Mouse (Mus musculus): ENCODE measurements around the gene Aurkaip1. TPM values are rescaled to one million over a fixed set of nuclear protein-coding genes. Genes with fewer than 3 reads are reported as not detected.

Gene Aurkaip1
- polyA plus RNA-seq, 1 experiment from 2014 or later = 128 TPM

- H3K27me3 ChIP-seq = no peaks in the 10 kb centered on the region
- 0 out of 2 replicates have a peak, but pooled peaks cover under 1% of the 10 kb centered on the region for H3K4me1 ChIP-seq
- no peak overlapping the region for H3K4me2 ChIP-seq
- WGBS = 84% methylated on average over 3 of the region's 3 CpGs
- no peak for ATAC-seq (ENCODE audit: insufficient number of reproducible peaks, low FRiP score, low TSS enrichment, low read depth)
- no peak overlapping the region for H3K9ac ChIP-seq
- H3K4me3 ChIP-seq = no peak overlapping the region
- H3K27ac ChIP-seq = no peak overlapping the region
- H3K36me3 ChIP-seq = peaks cover 82% of the 10 kb centered on the region
- H3K9me3 ChIP-seq = no peaks in the 10 kb centered on the region
These were observed 25.8 kb downstream of the Aurkaip1 start for GRCm38 (mm10) chr4:155856881-155857280.

- no peak overlapping the region for H3K4me2 ChIP-seq
- H3K4me3 ChIP-seq = no peak overlapping the region
- H3K9me3 ChIP-seq = no peaks in the 10 kb centered on the region
- H3K36me3 ChIP-seq = peaks cover 65% of the 10 kb centered on the region
- H3K4me1 ChIP-seq = no peaks in the 10 kb centered on the region
- no peak overlapping the region for H3K27ac ChIP-seq
- 15% methylated on average over 13 of the region's 13 CpGs for WGBS
- no peaks in the 10 kb centered on the region for H3K27me3 ChIP-seq
- ATAC-seq (ENCODE audit: insufficient number of reproducible peaks, low FRiP score, low TSS enrichment, low read depth) = no peak
- no peak overlapping the region for H3K9ac ChIP-seq
These were observed 28.2 kb downstream of the Aurkaip1 start for GRCm38 (mm10) chr4:155859318-155859717.

- Histone ChIP-seq H3K27ac (no peak overlapping the region), H3K27me3 (no peaks in the 10 kb centered on the region), H3K4me3 (no peak overlapping the region), H3K9me3 (no peaks in the 10 kb centered on the region), H3K36me3 (peaks cover 56% of the 10 kb centered on the region), H3K4me2 (no peak overlapping the region), H3K9ac (no peak overlapping the region), H3K4me1 (no peaks in the 10 kb centered on the region)
- ATAC-seq (ENCODE audit: insufficient number of reproducible peaks, low FRiP score, low TSS enrichment, low read depth) = no peak
- WGBS = 88% methylated on average over 7 of the region's 7 CpGs
These were observed 30.7 kb downstream of the Aurkaip1 start for GRCm38 (mm10) chr4:155861787-155862186.

- Histone ChIP-seq H3K27ac (no peak within 1 kb of the TSS), H3K27me3 (no peaks in the 10 kb centered on the region), H3K9ac (no peak within 1 kb of the TSS), H3K4me2 (no peak within 1 kb of the TSS), H3K9me3 (no peaks in the 10 kb centered on the region), H3K4me1 (no peaks in the 10 kb centered on the region), H3K4me3 (no peak within 1 kb of the TSS), H3K36me3 (peaks cover 47% of the 10 kb centered on the region)
- WGBS = 84% methylated on average over 5 of the region's 5 CpGs
- ATAC-seq (ENCODE audit: insufficient number of reproducible peaks, low FRiP score, low TSS enrichment, low read depth) = no peak
These were observed 31.9 kb downstream of the Aurkaip1 start, which contains the start of gene Tas1r3 for GRCm38 (mm10) chr4:155863001-155863400. Tas1r3 (minus strand) TSS chr4:155863362.

- peaks cover 39% of the 10 kb centered on the region for H3K36me3 ChIP-seq
- 0 out of 2 replicates have a peak overlapping the region, but pooled peaks have one; percentile 43 for H3K27ac ChIP-seq
- no peaks in the 10 kb centered on the region for H3K27me3 ChIP-seq
- 7% methylated on average over 22 of the region's 22 CpGs for WGBS
- no peaks in the 10 kb centered on the region for H3K9me3 ChIP-seq
- peak overlapping the region; percentile 72 for H3K4me3 ChIP-seq
- H3K4me1 ChIP-seq = peaks cover 20% of the 10 kb centered on the region
- peak overlapping the region; percentile 86 for H3K4me2 ChIP-seq
- peak overlapping the region; percentile 69 for H3K9ac ChIP-seq
- no peak for ATAC-seq (ENCODE audit: insufficient number of reproducible peaks, low FRiP score, low TSS enrichment, low read depth)
These were observed 37.7 kb downstream of the Aurkaip1 start for GRCm38 (mm10) chr4:155868614-155869298.

- H3K9me3 ChIP-seq = no peaks in the 10 kb centered on the region
- H3K4me1 ChIP-seq = peaks cover 20% of the 10 kb centered on the region
- peak within 1 kb of the TSS; percentile 71; the same call in 1 of the 2 replicates for H3K27ac ChIP-seq
- H3K4me3 ChIP-seq = peak within 1 kb of the TSS; percentile 72
- peaks cover 46% of the 10 kb centered on the region for H3K36me3 ChIP-seq
- H3K27me3 ChIP-seq = no peaks in the 10 kb centered on the region
- peak within 1 kb of the TSS; percentile 86 for H3K4me2 ChIP-seq
- 1% methylated on average over 63 of the region's 63 CpGs for WGBS
- peak; percentile 95 for ATAC-seq (ENCODE audit: insufficient number of reproducible peaks, low FRiP score, low TSS enrichment, low read depth)
- H3K9ac ChIP-seq = peak within 1 kb of the TSS; percentile 69
These were observed 38.4 kb downstream of the Aurkaip1 start, which contains the start of the genes Cptp and Ints11 for GRCm38 (mm10) chr4:155869317-155870033. Cptp (minus strand) TSS chr4:155869440. Ints11 (plus strand) TSS chr4:155869546.

- Histone ChIP-seq H3K4me1 (peaks cover 20% of the 10 kb centered on the region), H3K9me3 (no peaks in the 10 kb centered on the region), H3K27me3 (no peaks in the 10 kb centered on the region), H3K36me3 (peaks cover 47% of the 10 kb centered on the region), H3K4me2 (no peak overlapping the region), H3K27ac (no peak overlapping the region), H3K9ac (no peak overlapping the region), H3K4me3 (no peak overlapping the region)
- ATAC-seq (ENCODE audit: insufficient number of reproducible peaks, low FRiP score, low TSS enrichment, low read depth) = no peak
- WGBS = 88% methylated on average over 7 of the region's 7 CpGs
These were observed 40.3 kb downstream of the Aurkaip1 start for GRCm38 (mm10) chr4:155871404-155871803.

Small RNAs within 50 kb of the gene (microRNA-seq; reads per million reads assigned to microRNA genes)
- not detected for gene Gm27743

Other genes with a start within 250 kb of the Aurkaip1 start
- gene Slc35e2, start 229.9 kb upstream of the Aurkaip1 start, polyA plus RNA-seq (2015; fragmentation: Nextera tagmentation; extraction: Ambion mirVana) = 6.8 and 7.4 TPM in 2 replicates
- gene Cdk11b, start 206.4 kb upstream of the Aurkaip1 start, polyA plus RNA-seq (2015; fragmentation: Nextera tagmentation; extraction: Ambion mirVana) = 58.8 and 59.9 TPM in 2 replicates
- not detected in 2 replicates for gene Gm10563, start 185.9 kb upstream of the Aurkaip1 start, polyA plus RNA-seq (2015; fragmentation: Nextera tagmentation; extraction: Ambion mirVana)
- gene Mmp23, start 177.9 kb upstream of the Aurkaip1 start, polyA plus RNA-seq (2015; fragmentation: Nextera tagmentation; extraction: Ambion mirVana) = 23.7 and 36.9 TPM in 2 replicates
- gene Mib2, start 162.1 kb upstream of the Aurkaip1 start, polyA plus RNA-seq (2015; fragmentation: Nextera tagmentation; extraction: Ambion mirVana) = 30.1 and 34.3 TPM in 2 replicates
- 11.1 and 11.5 TPM in 2 replicates for gene Fndc10, start 136.9 kb upstream of the Aurkaip1 start, polyA plus RNA-seq (2015; fragmentation: Nextera tagmentation; extraction: Ambion mirVana)
- gene Ssu72, start 126.5 kb upstream of the Aurkaip1 start, polyA plus RNA-seq (2015; fragmentation: Nextera tagmentation; extraction: Ambion mirVana) = 132 and 139 TPM in 2 replicates
- 0.94 and 1.3 TPM in 2 replicates for gene Tmem240, start 96.5 kb upstream of the Aurkaip1 start, polyA plus RNA-seq (2015; fragmentation: Nextera tagmentation; extraction: Ambion mirVana)
- gene Atad3a, start 70.2 kb upstream of the Aurkaip1 start, polyA plus RNA-seq (2015; fragmentation: Nextera tagmentation; extraction: Ambion mirVana) = 84.1 and 91.5 TPM in 2 replicates
- 17.6 and 21.3 TPM in 2 replicates for gene Vwa1, start 56.6 kb upstream of the Aurkaip1 start, polyA plus RNA-seq (2015; fragmentation: Nextera tagmentation; extraction: Ambion mirVana)
- 0.38 and 0.52 TPM in 2 replicates for gene Tmem88b, start 45.4 kb upstream of the Aurkaip1 start, polyA plus RNA-seq (2015; fragmentation: Nextera tagmentation; extraction: Ambion mirVana)
- not detected in 2 replicates for gene Ankrd65, start 40.8 kb upstream of the Aurkaip1 start, polyA plus RNA-seq (2015; fragmentation: Nextera tagmentation; extraction: Ambion mirVana)
- gene Mrpl20, start 28.4 kb upstream of the Aurkaip1 start, polyA plus RNA-seq (2015; fragmentation: Nextera tagmentation; extraction: Ambion mirVana) = 169 and 184 TPM in 2 replicates
- gene Ccnl2, start 18.8 kb upstream of the Aurkaip1 start, polyA plus RNA-seq (2015; fragmentation: Nextera tagmentation; extraction: Ambion mirVana) = 185 and 187 TPM in 2 replicates
- gene Mxra8, start 8.4 kb downstream of the Aurkaip1 start, polyA plus RNA-seq (2015; fragmentation: Nextera tagmentation; extraction: Ambion mirVana) = 150 and 197 TPM in 2 replicates
- 7.1 and 10.4 TPM in 2 replicates for gene Dvl1, start 16.1 kb downstream of the Aurkaip1 start, polyA plus RNA-seq (2015; fragmentation: Nextera tagmentation; extraction: Ambion mirVana)
- 0.32 and 0.42 TPM in 2 replicates for gene Tas1r3, start 32.1 kb downstream of the Aurkaip1 start, polyA plus RNA-seq (2015; fragmentation: Nextera tagmentation; extraction: Ambion mirVana)
- 19.7 and 20.8 TPM in 2 replicates for gene Cptp, start 38.2 kb downstream of the Aurkaip1 start, polyA plus RNA-seq (2015; fragmentation: Nextera tagmentation; extraction: Ambion mirVana)
- gene Ints11, start 38.3 kb downstream of the Aurkaip1 start, polyA plus RNA-seq (2015; fragmentation: Nextera tagmentation; extraction: Ambion mirVana) = 69.5 and 72.3 TPM in 2 replicates
- gene Pusl1, start 60.5 kb downstream of the Aurkaip1 start, polyA plus RNA-seq (2015; fragmentation: Nextera tagmentation; extraction: Ambion mirVana) = 61.8 and 66.6 TPM in 2 replicates
- gene Acap3, start 60.5 kb downstream of the Aurkaip1 start, polyA plus RNA-seq (2015; fragmentation: Nextera tagmentation; extraction: Ambion mirVana) = 23.3 and 23.8 TPM in 2 replicates
- 87.9 and 99.7 TPM in 2 replicates for gene Ube2j2, start 112.6 kb downstream of the Aurkaip1 start, polyA plus RNA-seq (2015; fragmentation: Nextera tagmentation; extraction: Ambion mirVana)
- gene C1qtnf12, start 131.0 kb downstream of the Aurkaip1 start, polyA plus RNA-seq (2015; fragmentation: Nextera tagmentation; extraction: Ambion mirVana) = 48.3 and 50.3 TPM in 2 replicates
- gene B3galt6, start 161.4 kb downstream of the Aurkaip1 start, polyA plus RNA-seq (2015; fragmentation: Nextera tagmentation; extraction: Ambion mirVana) = 16.1 and 16.4 TPM in 2 replicates
- gene Sdf4, start 161.6 kb downstream of the Aurkaip1 start, polyA plus RNA-seq (2015; fragmentation: Nextera tagmentation; extraction: Ambion mirVana) = 175 and 176 TPM in 2 replicates
- 0.55 and 0.99 TPM in 2 replicates for gene Tnfrsf4, start 182.6 kb downstream of the Aurkaip1 start, polyA plus RNA-seq (2015; fragmentation: Nextera tagmentation; extraction: Ambion mirVana)
- gene Tnfrsf18, start 194.9 kb downstream of the Aurkaip1 start, polyA plus RNA-seq (2015; fragmentation: Nextera tagmentation; extraction: Ambion mirVana) = 3.6 and 5.4 TPM in 2 replicates
- 2.5 and 3.1 TPM in 2 replicates for gene Ttll10, start 228.1 kb downstream of the Aurkaip1 start, polyA plus RNA-seq (2015; fragmentation: Nextera tagmentation; extraction: Ambion mirVana)

Measured in limb, embryonic 15.5 days (tissue).